Mouse (Mus musculus) retina, adult 2 months (tissue): ENCODE data around the gene Efhd2.

Experiments
- DNase-seq: peaks from one replicate; pipeline ENCODE4 v3.0.0-alpha.2; 2012; ENCODE audit warnings: low read depth, low spot score

Gene Efhd2

GRCm38 (mm10) chr4:141860246-141860841 is 14.4 kb downstream of the Efhd2 start:
- no peak for DNase-seq

DNA sequence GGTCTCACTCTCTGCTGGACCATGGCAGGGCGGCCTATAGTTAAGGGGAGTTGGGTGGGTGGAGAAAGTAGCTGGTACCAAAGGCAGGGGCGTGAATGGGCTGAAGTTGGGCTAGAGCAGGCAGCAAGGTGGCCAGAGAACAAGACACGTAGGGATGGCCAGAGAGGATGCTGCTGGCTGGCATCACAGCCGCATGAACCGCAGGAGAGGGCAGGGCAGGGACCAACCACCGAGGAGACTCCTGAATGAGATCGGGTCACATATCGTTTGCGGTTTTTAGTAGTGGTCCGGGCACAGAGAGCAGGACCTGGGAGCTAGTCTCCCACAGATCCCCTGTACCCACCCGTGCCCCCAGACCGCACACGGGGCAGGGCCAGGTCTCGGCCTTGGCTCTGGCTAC is 15.4 kb downstream of the Efhd2 start:
- no peak for DNase-seq

GRCm38 (mm10) chr4:141858501-141858900 is 16.2 kb downstream of the Efhd2 start:
- DNase-seq: no peak

- DNase-seq: no peak
Observed at GRCm38 (mm10) chr4:141857422-141857930, 17.2 kb downstream of the Efhd2 start.

GRCm38 (mm10) chr4:141853437-141853836 is 21.3 kb downstream of the Efhd2 start:
- peak; percentile 52 for DNase-seq

- no peak for DNase-seq
Observed at GRCm38 (mm10) chr4:141845999-141846398, 28.7 kb downstream of the Efhd2 start, which contains the start of gene Ctrc. Ctrc (minus strand) TSS chr4:141846359.

GRCm38 (mm10) chr4:141834536-141835095 is 40.1 kb downstream of the Efhd2 start:
- no peak for DNase-seq

DNA sequence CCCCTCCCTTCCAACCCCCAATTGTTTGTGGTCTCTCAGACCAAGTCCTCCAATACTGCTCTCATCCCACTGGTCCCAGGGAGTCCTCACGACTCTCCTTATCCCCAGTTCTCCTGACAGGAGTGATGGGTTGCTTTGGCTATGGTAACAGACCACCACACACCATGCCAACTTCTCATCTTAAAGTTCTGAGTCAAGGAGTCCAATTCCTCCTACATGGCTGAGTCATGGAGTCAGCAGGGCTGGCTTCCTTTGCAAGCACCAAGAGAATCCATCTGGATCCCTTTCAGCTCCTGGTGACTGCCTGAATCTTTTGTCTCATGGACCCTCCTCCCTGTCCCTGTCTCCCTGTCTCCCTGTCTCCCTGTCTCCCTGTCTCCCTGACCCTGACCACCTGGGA is 40.8 kb downstream of the Efhd2 start:
- no peak for DNase-seq

DNA sequence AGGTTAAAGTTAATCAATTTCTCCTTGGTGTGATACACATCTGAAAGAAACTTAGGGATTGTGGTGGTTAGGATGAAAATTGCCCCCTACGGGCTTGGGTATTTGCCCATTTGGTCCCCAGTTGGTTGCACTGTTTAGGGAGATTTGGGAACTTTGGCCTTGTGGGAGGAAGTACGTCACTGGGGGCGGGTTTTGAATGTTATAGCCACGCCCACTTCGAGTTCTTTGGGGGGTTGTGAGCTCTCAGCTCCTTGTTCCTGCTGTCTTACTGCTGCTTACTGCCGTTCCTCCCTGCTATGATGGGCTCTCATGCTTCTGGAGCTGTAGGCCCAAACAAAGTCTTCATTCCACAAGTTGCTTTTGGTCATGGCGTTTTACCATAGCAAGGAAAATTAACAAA is 43.4 kb downstream of the Efhd2 start:
- no peak for DNase-seq

DNA sequence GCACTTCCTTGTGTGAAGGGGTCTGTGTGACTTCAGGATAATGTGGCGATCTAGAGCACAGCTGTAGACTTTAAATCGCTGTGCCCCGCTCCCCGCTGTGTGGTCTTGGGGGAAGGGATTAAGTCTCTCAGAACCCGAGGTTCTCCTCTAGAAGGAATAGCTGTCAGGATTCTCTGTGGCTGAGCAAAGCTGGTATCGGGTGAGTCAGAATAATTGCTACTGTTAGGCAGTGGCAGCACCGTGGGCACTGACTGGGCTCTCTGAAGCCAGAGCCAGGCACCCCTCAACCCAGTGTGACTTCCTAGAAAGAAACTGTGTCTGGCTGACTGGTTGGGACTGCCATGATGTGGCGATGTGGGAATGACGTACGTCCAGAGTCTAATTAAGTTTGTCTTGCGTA is 44.3 kb downstream of the Efhd2 start:
- no peak for DNase-seq

GRCm38 (mm10) chr4:141828177-141828576 is 46.5 kb downstream of the Efhd2 start:
- DNase-seq: no peak

- no peak for DNase-seq
Observed at GRCm38 (mm10) chr4:141827401-141827800, 47.3 kb downstream of the Efhd2 start.

DNA sequence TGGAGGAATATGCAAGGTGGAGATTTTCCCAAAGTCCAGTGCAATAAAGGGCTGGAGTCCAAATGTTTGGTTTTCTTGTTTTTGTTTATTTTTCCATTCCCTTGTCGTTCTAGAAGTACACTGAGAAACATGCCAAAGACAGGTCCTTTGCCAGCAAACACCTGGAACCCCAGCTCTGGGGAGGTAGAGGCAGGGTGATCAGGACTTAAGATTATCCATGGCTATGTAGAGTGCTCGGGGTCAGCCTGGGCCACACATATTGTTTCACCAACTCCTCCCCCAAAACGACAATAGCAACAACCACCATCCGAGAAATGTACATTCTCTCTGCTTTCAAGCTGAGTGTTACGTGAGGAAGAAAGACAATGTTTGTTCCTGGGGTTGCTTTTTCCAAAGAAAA is 48.7 kb downstream of the Efhd2 start, which contains the start of gene Cela2a:
TSS of gene Cela2a (minus strand) at position 101 of the 400 bp plus-strand sequence.
- DNase-seq: no peak

GRCm38 (mm10) chr4:141822979-141823378 is 51.7 kb downstream of the Efhd2 start:
- no peak for DNase-seq

DNA sequence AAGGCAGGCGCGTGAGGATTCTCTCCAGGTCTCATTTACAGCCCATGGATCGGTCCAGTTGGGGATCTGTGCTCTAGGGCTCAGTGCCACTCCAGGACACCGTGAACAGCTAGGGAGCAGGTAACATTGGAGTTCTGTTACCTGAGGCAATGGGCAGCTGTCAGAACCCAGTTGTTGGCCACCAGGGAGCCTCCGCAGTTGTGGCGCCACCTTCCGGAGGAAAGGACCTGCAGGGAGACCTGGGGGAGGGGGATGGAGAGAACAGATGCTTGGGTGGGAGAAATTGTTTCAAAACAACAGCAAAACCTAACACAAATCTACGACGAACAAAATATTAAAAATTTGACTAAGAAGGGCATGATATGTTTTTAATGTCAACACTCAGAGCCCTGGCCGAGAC is 52.6 kb downstream of the Efhd2 start:
- DNase-seq: no peak

DNA sequence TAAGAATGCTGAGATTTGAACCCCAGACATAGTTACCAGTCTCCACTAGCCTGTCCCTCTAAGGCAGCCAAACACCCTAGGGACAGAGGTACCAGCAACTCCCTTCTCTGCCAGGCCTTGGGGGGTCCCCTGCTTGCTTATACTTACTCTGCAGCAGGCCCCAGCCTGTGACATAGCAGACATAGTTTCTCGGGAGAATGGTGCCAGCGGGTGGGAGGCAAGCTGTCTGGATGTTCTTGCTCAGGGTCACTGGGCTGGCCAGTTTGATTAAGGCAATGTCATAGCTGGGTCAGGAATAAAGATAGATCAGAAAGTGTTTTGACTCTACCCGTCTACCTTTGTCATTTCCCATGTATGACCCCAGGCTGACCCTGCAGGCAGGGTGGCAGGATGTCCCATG is 53.5 kb downstream of the Efhd2 start:
- DNase-seq: no peak

DNA sequence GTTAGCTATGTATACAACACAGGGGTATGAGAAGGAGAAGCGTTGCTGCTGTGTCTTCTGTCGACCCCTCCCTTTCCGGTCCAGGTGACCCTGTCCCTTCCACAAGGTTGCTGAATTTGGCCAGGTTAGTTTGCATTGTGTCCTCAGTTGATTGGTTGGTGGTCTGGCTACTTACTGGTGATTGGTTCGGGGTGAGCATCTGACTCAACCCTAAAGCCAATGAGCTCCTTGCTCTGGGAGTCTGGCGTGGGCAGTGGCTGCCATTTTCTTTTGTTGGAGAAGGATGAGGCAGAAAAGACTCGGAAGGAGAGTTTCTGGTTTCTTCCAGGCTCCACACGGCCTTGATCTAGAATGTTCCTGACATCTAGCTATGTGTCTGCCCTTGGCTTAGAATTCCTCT is 55.4 kb downstream of the Efhd2 start:
- no peak for DNase-seq

DNA sequence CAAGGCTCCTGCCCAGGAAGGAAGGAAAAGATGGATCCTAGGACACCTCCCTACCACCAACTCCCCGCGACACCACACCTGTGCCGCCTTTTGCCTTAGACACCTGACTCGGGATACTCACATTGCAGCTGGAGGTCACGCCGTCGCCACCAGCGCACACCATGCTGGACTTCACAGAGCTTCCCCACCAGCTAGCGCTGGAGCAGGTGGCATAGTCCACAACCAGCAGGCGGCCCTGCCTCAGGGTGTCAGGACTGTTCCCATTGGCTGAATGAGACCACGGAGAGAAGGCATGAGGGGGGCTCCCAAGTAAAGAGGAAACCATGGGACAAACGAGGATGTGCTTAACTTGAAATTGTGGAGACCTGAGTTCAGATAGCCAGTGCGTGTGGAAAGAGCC is 55.9 kb downstream of the Efhd2 start:
- no peak for DNase-seq

DNA sequence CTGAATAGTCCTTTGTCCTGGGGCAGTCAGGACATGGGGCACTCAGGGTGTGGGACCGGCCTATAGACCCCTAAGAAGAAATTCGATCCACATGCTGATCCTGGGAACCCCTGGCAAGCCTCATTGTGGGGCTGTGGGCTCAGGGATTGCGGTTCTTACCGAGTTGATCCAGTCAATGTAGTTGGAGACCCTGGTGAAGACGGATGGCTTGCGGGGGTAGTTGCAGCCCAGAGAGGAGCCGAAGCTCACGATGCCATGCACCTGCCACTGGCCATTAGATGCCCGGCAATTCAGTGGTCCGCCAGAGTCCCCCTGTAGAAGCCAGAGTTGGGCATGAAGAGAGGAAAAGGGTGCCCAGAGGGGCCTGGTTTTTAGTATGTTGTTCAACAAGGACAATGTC is 57.0 kb downstream of the Efhd2 start:
- no peak for DNase-seq

DNA sequence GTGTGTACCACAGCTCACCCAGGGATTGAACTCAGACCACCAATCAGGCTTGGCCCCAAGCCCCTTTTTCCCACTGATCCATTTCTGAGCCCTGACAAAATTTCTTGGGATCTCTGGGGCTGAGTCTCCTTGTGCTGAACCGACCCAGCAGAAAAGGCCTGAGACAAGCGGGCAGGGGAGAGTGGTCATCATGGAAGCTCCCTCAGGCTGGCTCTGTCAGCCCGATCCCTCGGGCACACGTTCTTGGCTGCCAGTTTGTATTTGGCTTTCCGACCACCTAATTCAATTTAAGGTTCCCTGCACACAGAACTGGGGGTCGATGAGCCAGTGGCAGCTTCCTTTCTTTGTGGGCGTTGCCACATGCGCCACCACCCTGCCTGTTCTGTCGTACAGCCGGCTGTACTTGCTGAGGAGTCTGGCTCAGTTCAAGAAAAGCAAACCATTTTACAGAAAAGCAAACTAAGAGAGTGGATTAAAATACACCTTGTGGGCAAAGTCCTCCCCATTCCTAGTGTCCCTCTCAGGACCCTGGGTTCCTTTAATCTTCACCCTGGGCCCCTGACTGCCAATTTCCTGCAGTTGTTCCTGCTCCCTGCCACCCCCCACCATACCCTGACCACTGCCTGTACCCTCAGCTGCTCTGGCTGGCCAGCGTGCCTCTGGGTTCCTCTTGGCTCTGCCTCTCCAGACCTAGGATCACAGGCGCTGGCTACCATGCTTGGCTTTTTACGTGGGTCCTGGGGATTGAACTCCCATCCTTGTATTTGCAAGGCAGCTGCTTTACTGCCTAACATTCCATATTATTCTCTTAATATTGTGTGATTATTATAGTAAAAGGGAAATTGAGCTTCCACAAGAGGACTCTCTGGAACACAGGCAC is 57.7 kb downstream of the Efhd2 start:
- DNase-seq: no peak

DNA sequence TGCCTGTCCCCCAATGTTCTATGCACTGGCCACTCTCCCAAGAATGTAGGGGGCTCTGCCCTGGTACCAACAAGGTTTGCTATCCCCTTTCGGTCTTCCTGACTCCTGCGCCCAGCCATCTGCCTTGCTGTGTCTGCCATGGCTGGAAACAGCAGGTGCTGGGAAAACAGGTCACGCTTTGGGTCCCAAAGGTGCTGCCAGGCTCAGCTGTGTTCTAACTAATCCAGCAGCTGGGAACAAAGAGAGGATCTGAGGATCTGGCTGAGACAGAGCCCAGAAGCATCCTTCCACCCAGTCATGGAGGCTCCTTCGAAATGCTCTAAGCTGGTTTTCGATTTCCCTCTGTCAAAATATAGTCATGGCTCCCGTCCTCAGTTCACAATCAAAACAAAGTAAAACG is 58.5 kb downstream of the Efhd2 start:
- no peak for DNase-seq

DNA sequence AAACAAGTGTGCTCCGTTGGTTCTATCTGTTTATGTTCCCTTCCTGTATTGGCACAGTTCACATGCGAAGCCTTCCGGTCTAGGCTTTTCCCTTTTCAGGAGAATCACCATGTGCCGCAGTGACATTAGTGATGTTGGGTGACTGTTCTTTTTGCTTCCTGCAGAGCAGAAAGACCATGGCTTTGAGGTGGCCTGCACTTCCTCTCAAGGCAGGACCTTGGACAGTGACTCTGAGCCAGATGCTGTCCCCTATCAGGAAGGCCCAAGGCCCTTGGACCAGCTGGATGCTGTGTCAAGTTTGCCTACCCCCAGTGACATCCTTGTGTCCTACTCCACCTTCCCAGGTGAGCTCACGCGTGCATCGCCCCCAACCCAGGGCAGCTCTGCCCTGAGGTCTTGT is 63.3 kb downstream of the Efhd2 start:
- no peak for DNase-seq

DNA sequence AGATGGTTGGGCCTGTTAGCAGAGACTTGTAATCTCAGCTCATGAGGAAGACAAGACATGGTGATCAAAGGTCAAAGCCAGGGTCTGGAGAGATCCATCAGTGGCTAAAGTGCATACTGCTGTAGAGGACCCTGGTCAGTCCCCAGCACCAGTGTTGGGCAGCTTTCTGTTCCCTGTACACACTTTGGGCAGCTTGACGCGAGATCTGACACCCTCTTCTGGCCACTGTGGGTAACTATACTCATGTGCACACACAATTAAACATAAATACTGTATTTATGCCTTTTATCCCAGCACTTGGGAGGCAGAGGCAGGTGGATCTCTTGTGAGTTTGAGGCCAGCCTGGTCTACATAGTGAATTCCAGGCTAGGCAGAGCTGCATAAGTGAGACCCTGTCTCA is 63.7 kb downstream of the Efhd2 start:
- no peak for DNase-seq
